Mouse (Mus musculus) bone marrow macrophage, adult 2 months (primary cell): ENCODE measurements around the gene Cdhr5.

Source experiments
- CTCF ChIP-seq: IDR thresholded peaks from 2 replicates; pipeline ENCODE4 v1.5.1; 2012; ENCODE audit warnings: low read depth, mild to moderate bottlenecking, low read length, moderate library complexity
- POLR2A ChIP-seq: IDR thresholded peaks from 2 replicates; pipeline ENCODE4 v1.6.1; 2012; ENCODE audit warnings: mild to moderate bottlenecking, low read depth, low read length, borderline replicate concordance

- no peak for TF ChIP-seq CTCF
- TF ChIP-seq POLR2A = no peak
Observed at GRCm38 (mm10) chr7:141276546-141276945, at the start of gene Cdhr5.
